Mouse (Mus musculus): Measurements from ENCODE around the gene Gpr152.

Gpr152 gene

DNA sequence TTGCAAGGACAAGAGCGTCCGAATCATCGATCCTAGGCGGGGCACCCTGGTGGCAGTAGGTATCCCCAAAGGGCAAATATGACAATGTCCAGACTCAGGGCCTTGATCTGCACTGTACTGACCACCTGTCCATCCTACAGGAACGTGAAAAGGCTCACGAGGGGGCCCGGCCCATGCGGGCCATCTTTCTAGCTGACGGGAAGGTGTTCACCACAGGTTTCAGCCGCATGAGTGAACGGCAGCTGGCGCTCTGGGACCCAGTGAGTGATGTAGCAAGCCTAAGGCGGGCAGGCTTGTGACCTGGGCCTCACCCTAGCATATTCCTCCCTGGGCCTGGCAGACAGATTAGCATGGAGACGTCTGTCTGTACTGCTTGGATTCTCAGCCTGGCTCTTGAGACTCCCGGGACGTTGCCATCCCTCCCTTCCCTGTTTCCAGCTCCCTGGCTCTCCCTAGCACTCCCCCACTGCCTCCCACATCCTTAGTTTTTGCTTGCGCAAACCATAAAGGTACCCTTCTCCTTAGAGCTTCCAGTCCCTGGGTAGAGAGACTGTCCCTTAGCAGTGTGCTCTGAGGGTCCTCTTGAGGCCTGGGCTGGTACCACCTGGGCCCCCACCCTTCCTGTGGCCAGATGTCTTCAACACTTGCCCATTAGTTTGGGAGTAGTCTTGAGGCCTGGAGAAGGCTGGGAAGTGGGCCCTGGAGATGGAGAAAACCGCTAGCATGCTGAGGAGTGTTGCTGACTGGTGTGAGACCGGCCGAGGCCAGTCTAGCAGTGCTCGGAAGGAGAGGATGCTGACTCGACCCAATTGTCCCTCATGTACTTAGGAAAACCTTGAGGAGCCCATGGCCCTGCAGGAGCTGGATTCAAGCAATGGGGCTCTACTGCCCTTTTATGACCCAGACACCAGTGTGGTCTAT is 11.2 kb downstream of the Gpr152 start:
- no peak for DNase-seq (ENCODE audit: low spot score in 2 of 2)

DNA sequence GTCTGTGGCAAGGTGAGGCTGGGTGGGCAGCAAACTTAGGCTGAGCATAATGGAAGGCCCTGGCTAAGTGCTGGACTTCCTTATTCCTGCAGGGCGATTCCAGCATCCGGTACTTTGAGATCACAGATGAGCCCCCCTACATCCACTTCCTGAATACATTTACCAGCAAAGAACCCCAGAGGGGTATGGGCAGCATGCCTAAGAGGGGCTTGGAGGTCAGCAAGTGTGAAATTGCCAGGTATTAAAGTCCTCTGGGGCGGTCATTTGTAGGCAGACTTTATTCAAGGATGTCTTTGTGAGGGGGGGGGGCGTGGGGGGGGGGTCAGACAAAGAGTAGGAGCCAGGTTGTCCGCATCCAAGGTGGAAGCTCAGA is 11.9 kb downstream of the Gpr152 start:
- no peak for DNase-seq (ENCODE audit: low spot score in 2 of 2)

DNA sequence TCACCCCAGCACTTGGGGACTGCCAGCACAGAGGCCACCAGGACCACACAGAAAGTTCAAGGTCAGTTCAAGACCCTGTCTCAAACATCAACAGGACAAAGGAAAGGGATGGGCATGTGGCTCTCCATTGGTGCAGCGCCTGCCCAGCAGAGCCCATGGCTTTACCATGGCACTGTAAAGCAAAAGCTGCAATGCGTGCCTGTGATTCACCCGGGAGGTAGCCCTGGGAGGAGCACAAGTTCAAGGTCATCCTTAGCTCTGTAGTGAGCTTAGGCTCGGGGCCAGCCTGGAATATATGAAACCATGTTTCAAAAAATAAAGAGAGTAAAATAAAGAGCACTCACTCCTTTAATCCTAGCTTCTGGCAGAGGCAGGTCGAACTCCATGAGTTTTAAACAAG is 12.3 kb downstream of the Gpr152 start:
- DNase-seq (ENCODE audit: low spot score in 2 of 2) = no peak

DNA sequence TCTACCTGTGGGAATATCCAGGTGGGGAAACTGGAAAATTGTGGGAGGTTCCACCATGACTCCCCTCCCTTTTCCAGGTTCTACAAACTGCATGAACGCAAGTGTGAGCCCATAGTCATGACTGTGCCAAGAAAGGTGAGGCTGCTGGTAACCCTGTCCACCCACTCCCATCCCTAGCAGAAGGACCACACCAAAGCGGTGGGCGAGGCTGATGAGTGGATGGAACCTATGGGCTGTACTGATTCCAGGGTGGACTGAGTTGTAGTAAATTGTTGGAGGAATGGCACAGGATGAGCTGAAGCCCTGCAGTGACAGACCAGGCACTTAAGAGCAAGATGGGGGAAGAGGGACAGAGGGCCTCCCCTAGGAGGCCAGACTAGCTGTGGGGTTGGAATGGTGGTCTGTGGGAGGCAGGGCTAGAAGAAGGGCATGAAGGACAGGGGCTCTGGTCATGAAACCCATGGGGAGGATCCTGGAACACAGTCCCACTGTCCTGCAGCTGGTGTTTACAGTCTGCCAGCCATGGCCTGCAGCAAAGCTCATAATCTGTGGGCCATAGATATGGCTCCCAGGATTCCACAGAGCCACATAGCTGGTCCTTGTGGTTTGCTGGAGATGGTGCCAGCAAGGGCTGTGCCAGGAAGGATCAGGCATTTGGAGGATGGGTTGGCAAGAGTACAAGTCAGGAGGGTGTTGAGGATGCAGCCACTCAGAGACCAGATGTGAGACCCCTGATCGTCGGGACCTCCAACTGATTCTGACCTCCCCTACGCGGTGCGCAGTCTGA is 13.1 kb downstream of the Gpr152 start:
- no peak for DNase-seq (ENCODE audit: low spot score in 2 of 2)

DNA sequence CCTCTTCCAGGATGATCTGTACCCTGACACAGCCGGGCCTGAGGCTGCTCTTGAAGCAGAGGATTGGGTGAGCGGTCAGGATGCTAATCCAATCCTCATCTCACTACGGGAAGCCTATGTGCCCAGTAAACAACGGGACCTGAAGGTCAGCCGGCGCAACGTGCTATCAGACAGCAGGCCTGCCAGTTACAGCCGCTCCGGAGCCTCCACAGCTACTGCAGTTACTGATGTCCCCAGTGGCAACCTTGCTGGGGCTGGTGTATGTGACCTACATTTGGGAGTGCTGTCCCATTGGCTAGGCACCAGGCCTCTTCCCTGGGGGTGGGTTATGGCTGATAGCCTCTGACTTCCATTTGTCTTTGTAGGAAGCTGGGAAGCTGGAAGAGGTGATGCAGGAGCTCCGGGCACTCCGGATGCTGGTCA is 13.7 kb downstream of the Gpr152 start, which contains the start of gene Ptprcap:
Gene Ptprcap (plus strand): TSS at position 373 of the 423 bp plus-strand sequence.
- DNase-seq (ENCODE audit: low spot score in 2 of 2) = no peak

DNA sequence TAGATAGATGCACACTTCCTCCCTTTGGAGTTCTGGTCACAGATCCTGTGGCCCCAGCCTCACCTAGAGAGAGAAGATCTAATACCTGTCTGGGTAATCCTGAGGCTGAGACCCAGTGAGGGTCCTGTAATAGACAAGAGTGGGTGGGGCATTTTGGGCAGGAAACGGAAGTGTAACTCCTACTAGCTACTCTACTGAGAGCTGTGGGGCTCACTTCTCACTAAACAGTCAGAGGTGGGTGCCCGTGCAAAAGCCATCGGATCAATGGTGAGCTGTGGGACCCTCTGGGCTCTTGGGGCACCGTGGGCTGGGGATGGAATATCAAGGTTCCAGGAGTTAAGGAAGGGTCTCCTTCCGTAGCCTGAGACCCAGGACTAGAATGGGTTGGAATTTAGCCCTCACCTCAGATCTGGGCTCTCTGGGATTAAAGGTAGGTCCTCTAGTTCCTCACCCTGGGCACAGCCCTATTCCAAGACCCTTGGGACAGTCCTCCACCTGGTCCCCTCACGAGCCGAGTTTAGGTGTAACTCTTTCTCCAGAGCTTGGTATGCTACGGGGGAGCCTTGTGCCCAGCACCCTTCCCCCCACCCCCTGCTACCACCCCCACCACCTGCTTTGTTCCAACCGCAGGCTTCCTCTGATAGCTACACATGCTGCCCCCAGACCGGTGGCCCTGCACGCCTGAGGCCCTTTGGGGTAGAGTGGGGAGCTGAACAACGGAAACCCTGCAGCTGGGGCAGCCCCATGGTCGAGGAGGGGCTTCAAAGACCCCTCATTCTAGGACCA is 15.0 kb downstream of the Gpr152 start:
- no peak for DNase-seq (ENCODE audit: low spot score in 2 of 2)

DNA sequence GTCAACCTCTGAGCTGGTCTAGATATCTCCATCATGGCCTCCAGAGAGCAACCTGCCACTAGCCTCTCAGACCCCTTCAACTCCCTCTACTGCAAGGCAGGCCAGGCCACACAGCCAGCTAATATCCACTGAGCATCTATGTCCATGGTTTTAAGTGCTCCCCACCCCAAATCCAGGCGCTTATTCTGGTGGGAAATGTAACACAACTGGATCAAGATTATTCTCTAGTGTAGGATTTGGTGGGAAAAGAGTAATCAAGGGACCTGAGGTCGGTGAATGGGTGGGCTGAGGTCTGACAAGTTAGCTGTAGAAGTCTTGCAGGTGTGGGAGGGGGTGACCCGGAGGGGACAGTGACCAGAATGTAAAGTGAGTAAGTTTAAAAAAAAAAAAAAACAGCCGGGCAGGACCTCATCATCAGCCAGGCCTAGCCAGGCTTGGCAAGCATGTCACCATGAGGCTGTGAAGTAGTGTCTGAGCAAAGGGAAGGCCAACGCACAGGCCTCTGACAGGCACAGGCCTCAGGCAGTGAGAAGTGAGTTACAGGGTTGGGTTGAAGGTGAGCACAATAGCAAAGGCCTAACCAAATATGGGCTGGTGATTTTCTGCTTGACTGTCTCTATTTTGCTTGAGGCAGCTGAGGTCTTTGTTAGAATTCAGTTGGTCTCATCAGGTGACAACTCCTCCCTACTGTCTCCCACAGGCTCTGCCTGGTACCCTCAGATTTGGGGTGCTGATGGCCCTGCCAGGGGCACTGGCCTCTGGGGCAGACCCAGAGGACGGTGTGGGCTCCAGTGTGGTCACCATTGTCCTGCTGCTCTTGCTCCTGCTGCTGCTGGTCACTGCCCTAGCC is 15.9 kb downstream of the Gpr152 start:
- DNase-seq (ENCODE audit: low spot score in 2 of 2) = no peak

DNA sequence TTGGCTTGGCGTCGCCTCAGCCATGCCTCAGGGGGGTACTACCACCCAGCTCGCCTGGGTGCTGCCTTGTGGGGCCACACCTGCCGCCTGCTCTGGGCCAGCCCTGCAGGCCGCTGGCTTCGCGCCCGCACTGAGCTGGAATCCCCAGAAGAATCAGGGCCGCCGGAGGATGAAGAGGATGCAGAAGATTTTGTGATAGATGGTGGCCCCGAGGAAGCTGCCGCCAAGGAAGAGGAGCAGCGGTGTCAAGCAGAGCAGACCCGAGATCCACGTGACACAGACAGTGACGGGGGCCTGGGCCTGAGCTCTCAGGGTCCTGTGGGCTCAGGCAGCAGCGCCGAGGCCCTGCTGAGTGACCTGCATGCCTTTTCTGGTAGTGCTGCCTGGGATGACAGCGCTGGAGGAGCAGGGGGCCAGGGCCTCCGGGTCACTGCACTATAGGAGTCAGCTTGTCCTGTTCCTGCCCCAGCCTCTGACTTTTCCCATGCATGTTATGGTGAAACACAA is 16.5 kb downstream of the Gpr152 start:
- DNase-seq (ENCODE audit: low spot score in 2 of 2) = no peak

DNA sequence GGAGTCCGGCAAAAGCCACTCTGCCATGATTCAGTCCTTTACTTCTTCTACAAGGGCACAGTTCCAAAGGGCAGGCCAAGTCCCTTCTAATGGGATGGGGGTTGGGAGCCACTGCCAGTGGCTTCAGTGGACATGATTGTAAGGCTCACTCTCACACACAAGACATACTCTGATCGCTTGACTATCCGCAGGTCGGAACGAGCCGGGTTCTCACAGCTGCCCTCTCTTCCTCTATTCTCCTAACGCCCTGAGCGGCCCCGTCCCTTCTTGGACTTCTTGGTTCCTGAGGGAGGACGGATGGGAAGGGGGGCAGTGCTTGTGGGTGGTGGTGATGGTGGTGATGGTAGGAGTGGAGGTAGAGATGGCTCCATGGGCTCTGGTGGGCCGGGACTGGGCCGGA is 17.2 kb downstream of the Gpr152 start:
- no peak for DNase-seq (ENCODE audit: low spot score in 2 of 2)

DNA sequence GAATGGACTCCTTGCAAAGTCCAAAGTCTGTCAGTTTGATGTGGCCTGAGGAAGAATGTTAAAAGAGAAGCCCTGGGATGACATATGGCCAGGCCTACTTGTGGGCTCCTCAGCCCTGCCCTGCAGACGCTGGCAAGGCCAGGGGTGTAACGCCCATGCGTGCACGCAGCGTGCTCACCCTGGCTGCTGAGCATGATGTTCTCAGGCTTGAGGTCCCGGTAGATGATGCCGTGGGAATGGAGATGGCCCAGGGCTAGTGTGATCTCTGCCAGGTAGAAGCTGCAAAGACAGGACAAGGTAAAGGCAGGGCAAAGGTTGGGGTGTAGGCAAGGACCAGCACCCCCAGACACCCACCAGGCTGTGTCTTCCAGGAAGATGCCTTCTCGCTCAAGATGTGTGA is 19.5 kb downstream of the Gpr152 start:
- no peak for DNase-seq (ENCODE audit: low spot score in 2 of 2)

DNA sequence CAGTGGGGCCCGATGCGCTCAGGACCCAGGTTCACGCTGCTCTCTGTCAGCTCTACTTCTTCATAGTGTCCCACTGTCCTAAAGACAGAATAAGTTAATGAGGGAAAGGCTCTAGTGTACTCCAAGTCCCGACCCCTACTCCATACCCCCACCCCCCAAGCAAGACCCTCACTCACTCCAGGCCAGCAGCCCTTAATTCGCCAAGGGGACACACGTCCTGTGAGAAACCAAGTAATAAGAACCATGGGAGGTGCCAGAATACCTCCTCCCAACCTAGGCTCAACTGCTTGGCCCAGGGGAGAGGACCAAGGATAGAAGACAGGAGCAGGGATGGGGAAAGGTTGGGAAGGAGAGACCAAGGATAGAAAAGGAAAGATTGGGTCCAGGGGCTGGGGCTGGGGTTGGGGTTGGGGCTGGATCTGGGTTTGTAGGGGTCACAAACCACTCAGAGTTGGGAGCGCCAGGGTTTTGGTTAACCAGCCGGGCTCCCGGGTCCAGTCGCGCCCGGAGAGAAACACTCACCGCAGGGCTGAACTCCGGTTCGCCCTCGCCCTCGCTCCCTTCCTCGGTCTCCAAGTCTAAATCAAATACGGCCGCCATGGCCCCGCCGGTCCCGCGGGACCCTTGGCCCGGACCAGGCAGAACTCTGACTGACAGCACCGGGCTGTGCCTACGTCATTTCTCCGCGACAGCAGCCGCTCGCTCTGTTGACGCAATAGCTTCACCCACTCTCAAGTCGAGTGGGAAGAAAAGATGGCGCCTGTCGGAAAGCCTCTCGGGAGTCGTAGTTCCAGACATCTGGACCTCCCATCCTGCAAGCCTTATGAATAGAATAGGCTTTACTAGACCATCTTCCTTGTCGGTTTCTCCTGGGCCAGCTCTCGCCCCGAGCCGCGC is 23.3 kb downstream of the Gpr152 start, which contains the start of gene Rps6kb2:
Gene Rps6kb2 (minus strand): TSS at position 709 of the 897 bp plus-strand sequence.
- DNase-seq (ENCODE audit: low spot score in 2 of 2) = peak; percentile 97

DNA sequence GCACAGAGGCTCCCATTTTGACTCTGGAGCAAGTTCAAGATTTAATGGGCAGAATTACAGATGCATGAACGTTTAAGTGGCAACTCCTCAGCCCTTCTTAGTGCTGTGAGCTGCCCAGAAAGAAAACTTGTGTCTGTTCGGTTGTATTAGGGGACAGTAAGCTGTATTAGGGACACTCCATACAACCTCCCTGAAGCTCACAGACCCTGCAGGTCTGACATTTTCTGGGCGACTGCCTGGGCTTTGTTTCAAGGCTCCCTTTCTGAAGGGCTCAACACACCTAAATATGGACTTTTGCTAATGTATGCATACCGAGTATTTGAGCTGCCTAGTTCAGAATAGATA is 23.9 kb downstream of the Gpr152 start:
- no peak for DNase-seq (ENCODE audit: low spot score in 2 of 2)

DNA sequence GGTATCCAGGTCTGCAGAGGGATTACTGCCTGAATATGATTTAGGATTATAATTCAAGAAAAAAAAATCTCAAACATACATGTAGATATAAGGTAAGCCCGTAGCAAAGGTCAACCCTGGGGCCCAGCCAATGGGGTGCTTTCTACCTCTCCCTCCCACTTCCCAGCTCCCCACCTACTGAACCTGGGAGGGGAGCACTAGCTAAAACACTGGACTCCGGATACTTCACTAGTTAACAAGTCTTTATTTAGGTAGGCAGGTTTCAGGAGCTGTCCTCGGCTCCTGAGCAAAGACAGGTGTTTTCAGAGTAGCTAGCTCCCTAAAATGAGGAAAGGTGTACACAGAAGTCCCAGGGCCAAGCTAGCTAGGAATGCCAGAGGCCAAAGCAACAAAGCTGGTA is 24.5 kb downstream of the Gpr152 start:
- no peak for DNase-seq (ENCODE audit: low spot score in 2 of 2)

DNA sequence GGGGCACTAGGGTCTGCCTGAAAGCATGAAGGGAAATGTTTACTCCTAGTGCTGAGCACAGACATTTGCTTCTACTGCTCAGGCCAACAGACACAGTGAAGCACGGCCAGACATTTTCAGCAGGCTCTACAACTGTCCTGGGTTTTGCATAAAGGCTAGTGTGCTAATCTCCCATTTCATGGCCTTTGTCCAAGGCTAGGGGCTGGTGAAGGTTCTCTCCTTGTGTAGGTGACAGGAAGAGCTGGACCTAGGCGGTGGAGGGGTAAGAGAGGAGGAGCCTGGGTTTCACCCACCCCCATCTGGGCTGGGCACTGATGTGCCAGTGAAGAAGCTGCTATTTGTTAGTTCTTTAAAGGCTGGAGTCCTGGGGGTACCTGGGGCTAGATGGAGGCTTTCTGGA is 25.1 kb downstream of the Gpr152 start:
- DNase-seq (ENCODE audit: low spot score in 2 of 2) = no peak

DNA sequence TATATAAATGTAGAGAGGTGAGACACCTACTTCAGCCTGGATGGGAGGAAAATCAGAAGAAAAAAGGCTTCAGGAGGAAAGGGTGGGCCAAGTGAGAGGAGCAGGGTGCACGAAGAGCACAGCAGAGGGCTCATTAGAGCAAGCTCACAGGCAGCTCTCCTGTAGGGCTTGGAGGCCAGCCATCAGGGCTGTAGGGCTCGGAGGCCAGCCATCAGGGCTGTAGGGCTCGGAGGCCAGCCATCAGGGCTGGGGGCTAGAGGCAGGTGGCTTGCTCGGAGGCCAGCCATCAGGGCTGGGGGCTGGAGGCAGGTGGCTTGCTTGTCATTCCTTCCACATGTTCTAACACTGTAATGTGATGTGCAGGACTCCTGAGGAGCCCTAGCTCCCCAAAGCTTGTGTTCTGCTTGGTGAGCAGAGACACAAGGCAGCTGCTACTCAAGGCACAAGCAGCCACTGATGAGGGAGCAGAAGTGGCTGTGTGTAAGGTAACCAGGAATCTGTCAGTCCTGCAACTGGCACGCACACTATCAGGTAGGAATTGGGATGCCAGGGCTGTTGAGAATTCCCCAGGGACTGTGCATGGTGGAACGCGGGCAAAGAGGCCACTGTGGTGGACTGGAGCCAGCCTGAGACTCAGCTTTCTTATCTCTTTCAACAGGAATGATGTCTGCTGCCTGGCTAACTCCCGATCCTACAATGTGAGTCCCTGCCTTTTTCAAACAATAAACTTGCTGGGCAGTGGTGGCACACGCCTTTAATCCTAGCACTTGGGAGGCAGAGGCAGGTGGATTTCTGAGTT is 27.3 kb downstream of the Gpr152 start:
- DNase-seq (ENCODE audit: low spot score in 2 of 2) = no peak

DNA sequence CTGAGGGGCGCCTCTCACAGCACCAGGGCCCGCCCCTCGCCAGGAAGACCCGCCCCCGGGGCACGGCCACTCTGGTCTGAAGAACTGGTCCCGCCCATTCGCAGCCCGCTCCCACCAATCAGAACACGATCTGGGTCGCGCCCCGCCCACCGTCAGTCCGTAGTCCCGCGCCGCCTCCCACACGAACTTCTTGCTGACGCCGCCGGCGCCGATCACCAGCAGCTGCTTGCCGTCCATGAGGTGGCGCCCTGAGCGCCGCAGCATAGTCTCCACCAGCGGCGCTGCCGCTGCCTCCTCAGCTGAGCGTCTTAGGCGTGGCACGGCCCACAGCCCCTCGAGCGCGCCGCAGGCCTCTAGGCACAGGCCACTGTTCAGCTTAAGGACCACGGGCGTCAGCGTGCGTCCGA is 29.8 kb downstream of the Gpr152 start:
- peak; percentile 98 to 99 for DNase-seq (ENCODE audit: low spot score in 2 of 2)

DNA sequence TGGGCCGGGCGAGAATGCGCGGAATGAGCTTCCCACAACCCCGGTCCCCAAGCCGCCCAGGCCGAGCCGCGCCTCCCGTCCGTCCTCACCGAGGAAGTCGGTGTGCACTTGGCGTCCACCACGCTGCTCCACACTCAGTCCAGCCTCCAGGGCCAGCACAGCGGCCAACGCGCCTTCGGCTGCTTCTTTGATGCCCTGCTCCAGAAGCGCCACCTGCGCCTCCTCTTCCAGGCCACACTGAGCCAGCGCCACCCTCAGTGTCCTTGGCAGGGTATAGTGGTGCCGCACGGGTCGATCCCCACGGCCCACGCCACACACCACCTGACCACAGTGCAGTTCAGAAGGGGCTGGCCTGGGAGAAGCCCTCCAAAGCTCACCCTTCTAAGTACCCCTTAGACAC is 30.2 kb downstream of the Gpr152 start:
- DNase-seq (ENCODE audit: low spot score in 2 of 2) = no peak

DNA sequence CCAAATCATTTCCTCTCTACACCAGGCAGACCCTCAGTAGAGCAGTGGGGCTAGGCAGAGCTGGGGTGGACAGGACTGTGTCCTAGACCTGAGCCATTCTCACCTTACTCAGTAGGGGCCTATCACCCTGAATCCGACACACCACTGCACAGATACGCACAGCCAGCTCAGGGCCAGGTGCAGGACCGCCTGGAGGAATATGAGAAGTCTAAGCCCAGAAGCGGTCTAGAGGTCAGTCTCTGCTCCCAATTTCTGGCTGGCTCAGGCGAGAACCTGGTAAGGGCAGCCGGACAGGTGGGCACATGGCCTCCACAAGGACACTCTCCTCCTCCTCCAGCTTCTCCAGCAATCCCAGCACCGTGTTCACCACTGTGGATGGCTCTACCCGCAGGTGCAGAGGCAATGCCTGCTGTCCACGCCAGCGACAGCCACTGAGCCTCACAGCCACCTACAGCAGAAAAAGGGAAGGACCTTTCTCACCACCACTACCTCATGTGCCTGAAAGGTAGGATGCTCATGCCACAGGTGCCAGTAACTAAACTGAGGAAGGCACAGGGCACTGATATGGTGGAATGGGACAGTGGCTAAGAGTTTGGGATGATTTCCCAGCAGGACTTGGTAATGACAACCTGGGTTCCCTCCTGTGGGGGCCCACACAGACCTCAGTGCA is 31.3 kb downstream of the Gpr152 start:
- DNase-seq (ENCODE audit: low spot score in 2 of 2) = no peak

All from heart, adult 9 months (tissue).